Mouse (Mus musculus): ENCODE measurements around the gene Zfand2b.

Gene Zfand2b

GRCm38 (mm10) chr1:75214886-75215285 lies 46.4 kb downstream of the Zfand2b start:
- no peak for DNase-seq

- no peak for DNase-seq
Measured at GRCm38 (mm10) chr1:75215785-75216184, 47.3 kb downstream of the Zfand2b start.

- no peak for DNase-seq
Measured at GRCm38 (mm10) chr1:75216797-75217585, 48.5 kb downstream of the Zfand2b start.

GRCm38 (mm10) chr1:75217893-75218226 lies 49.4 kb downstream of the Zfand2b start:
- no peak for DNase-seq

- DNase-seq: peak; percentile 82 to 85
Measured at GRCm38 (mm10) chr1:75218227-75219001, 50.0 kb downstream of the Zfand2b start.

- peak; percentile 99 for DNase-seq
Measured at GRCm38 (mm10) chr1:75219078-75219477, 50.6 kb downstream of the Zfand2b start.

GRCm38 (mm10) chr1:75219531-75219930 lies 51.1 kb downstream of the Zfand2b start, which contains the start of gene Tuba4a:
TSS of gene Tuba4a (minus strand) at chr1:75219865.
- DNase-seq: no peak
